Mouse (Mus musculus): ENCODE results near the gene Neil1.

Gene Neil1

GRCm38 (mm10) chr9:57138507-57138906 is 9.6 kb downstream of the Neil1 start:
- no peak for DNase-seq (ENCODE audit: low spot score)

DNA sequence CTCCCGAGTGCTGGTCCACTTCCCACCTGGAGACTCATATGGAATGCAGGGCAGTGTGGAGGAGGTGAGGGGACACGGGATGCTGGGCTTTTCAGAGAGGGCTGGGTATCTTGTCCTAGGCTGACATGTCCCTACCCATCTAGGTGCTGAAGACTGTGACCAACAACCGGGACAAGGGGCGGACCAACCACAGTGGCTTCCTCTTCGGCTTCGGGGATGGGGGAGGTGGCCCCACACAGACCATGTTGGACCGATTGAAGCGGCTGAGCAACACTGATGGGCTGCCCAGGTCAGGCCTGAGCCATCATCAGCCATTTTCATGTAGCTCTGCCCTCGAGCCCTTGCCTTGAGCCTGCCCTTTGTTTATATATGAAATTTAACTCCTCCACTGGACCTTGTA is 10.3 kb downstream of the Neil1 start:
- no peak for DNase-seq (ENCODE audit: low spot score)

DNA sequence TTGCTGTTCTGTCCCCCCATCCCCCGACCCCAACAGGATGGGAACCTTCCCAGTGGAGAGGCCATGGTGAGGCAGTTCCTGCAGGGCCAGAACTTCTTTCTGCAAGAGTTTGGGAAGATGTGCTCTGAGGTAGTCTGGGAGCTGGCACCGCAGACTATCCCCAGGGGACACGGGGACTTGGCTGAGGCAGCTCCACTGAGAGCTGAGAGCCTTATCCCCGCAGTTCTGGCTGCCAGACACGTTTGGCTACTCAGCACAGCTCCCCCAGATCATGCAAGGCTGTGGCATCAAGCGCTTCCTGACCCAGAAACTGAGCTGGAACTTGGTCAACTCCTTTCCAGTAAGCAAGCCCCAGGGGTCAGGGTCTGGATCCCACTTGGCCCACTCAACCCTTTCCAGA is 10.9 kb downstream of the Neil1 start:
- DNase-seq (ENCODE audit: low spot score), result no peak

GRCm38 (mm10) chr9:57130577-57131433 is 17.3 kb downstream of the Neil1 start, which contains the start of gene Man2c1:
TSS of gene Man2c1 (plus strand) at chr9:57130690.
- DNase-seq (ENCODE audit: low spot score), result peak; percentile 68

DNA sequence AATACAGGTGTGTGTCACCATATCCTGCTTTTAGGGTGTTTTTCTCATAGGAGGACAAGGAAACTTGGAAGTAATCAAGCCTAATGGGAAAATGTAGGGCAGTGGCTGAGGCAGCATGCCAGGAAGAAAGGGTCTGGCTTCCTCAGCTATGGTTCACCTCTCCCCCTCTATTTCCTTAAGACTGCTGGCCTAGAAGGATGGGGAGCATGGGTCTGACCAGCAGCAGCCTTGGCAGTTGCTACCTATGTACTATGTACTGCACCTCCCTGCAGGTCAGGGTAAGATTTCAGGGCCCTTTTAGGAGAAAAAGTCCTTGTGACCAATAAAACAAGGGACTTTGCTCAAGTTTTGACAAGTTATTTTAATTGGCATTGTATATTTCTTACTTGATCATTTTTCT is 18.5 kb downstream of the Neil1 start:
- no peak for DNase-seq (ENCODE audit: low spot score)

DNA sequence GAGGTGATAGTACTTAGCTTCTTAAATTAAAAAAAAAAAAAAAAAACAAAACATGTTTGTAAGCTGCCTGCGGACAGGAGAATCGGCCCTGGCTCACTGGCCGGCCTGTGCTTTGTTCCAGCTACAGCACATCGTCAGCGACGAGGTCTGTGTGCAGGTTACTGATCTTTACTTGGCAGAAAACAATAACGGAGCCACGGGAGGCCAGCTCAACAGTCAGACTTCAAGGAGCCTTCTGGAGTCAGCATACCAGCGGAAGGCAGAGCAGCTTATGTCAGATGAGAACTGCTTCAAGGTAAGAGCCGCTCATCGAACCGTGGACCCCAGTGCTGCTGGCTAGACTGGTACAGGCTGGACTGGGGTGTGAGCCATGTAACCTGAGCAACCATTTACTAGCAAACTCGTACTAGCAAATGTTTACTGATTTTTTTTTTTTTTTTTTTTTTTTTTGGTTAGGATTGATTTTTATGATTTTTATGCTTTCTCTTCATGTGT is 30.8 kb downstream of the Neil1 start:
- no peak for DNase-seq (ENCODE audit: low spot score)

Measured in urinary bladder, postnatal 10 days (tissue).